ENCODE assay signal across 8 mouse cellular contexts in genomic region chr6:115808488-115809231, GRCm38 (mm10). TPM values are rescaled to one million over a fixed set of nuclear protein-coding genes. Genes with fewer than 3 reads are reported as not detected.
DNase-seq lines count a peak whose midpoint lies in the region; ATAC-seq lines count a peak whose summit lies in the region.

Rpl32 (minus strand) TSS chr6:115808747.

- no peaks in the 10 kb centered on the region for H3K27me3 ChIP-seq in intestine, embryonic 14.5 days (replicated peaks; ENCODE audit: control insufficient read depth, insufficient read depth, low read length)

- peaks cover 40% of the 10 kb centered on the region for H3K36me3 ChIP-seq in intestine, embryonic 14.5 days (ENCODE audit: control insufficient read depth, insufficient read depth, low read length)

- peaks cover 17% of the 10 kb centered on the region for H3K4me1 ChIP-seq in intestine, embryonic 14.5 days (replicated peaks; ENCODE audit: control insufficient read depth, insufficient read depth, low read length)

- peak; percentile 85 to 86 for DNase-seq in adrenal gland, adult 18-20 months (ENCODE audit: low spot score in 2 of 2)
- DNase-seq in embryo, embryonic 11 days, result peak; percentile 93
- DNase-seq in gastrocnemius, postnatal 25 days, result peak; percentile 81
- peak; percentile 95 for DNase-seq in intestine, embryonic 14.5 days (ENCODE audit: low spot score)
- peak; percentile 88 to 91 for DNase-seq in left cerebral cortex, postnatal 14 days (ENCODE audit: low spot score in 2 of 2)
- DNase-seq in mesoderm, embryonic 11.5 days (ENCODE audit: low read depth, low spot score), result peak; percentile 87
- DNase-seq in right cerebral cortex, postnatal 36 days (ENCODE audit: low spot score in 2 of 2), result peak; percentile 80 to 82
- peak; percentile 89 for DNase-seq in yolk sac, embryonic 10.5 days (ENCODE audit: low spot score)

- peak within 1 kb of the TSS; percentile 98 for H3K4me2 ChIP-seq in intestine, embryonic 14.5 days (ENCODE audit: low read length)

- peak within 1 kb of the TSS; percentile 97 for H3K27ac ChIP-seq in intestine, embryonic 14.5 days (ENCODE audit: low read depth)

- intact Hi-C loops in left cerebral cortex, postnatal 14 days (cut with DNase I), result loop anchor here (5.0 kb wide), 1 partner anchor 186 kb away; no protein-coding TSS in a partner anchor

- H3K9me3 ChIP-seq in intestine, embryonic 14.5 days (ENCODE audit: control insufficient read depth, low read length), result no peaks in the 10 kb centered on the region

- H3K4me3 ChIP-seq in intestine, embryonic 14.5 days (ENCODE audit: low read depth, low read length), result peak within 1 kb of the TSS; percentile 100

- H3K9ac ChIP-seq in intestine, embryonic 14.5 days (ENCODE audit: low read length), result peak within 1 kb of the TSS; percentile 100

- ATAC-seq in intestine, embryonic 14.5 days (replicated peaks; ENCODE audit: low FRiP score, low TSS enrichment, low read depth), result peak; percentile 81

- under 1% methylated on average over 47 of the region's 47 CpGs for WGBS in intestine, embryonic 14.5 days

RNA-seq across cellular contexts. Expression of gene Rpl32, which starts in this region (rescaled TPM):
- total RNA-seq in adrenal gland, adult 18-20 months (2021), result 1,000 to 10,000 TPM; 1,000 to 1,116 TPM
- total RNA-seq in gastrocnemius, postnatal 25 days (2021), result 100 to 1,000 TPM; 536 to 577 TPM
- 2,668 and 2,809 TPM in 2 replicates for polyA plus RNA-seq in intestine, embryonic 14.5 days (2014; fragmentation: Nextera tagmentation; extraction: Ambion mirVana)
- total RNA-seq in left cerebral cortex, postnatal 14 days (2021), result 100 to 1,000 TPM; 508 TPM

Comparison
In these comparisons a context has a peak if more than half of its experiments do, and no peak if none do; other contexts are left out.
1. Peak in every context shown above with its lines: DNase-seq, ATAC-seq, H3K4me3 ChIP-seq and H3K27ac ChIP-seq.